Mouse (Mus musculus): ENCODE results near the gene Epo. TPM values are rescaled to one million over a fixed set of nuclear protein-coding genes. Genes with fewer than 3 reads are reported as not detected.

Epo gene
- polyA plus RNA-seq, 1 experiment from 2014 or later: not detected

DNA sequence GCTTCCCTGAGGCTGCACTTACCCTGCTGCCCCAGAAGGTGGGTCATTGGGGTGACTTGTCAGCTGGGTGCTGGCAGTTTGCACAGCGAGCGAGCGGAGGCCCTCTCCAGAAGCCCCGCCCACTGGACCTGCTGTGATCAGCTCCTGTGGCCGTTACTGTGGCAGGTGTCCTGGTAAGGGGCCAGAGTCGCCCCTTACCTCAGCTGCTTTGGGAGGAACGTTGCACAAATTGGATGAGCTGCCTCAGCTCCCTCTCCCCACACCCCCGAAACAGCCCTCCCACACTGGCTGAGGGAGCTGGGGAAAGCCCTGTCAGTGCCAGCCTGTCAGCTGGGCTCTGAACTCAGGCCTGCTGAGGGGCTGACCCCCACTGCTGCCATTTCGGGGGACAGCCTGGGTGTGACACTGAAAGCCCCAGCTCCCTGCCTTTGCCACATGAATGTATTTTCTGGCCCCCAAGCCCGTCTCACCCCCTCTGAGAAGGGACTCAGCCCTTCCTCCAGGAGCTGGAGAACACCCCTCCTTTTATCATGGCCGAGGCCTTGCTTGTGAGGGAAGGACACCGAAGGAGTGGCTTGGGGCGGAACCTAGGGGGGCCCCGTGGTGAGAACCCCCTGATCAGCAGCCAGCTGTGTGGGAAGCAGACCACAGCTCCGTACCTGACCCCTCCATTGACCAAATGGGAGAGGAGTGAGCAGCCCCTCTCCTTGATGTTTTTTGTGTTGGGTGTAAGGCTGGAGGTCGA is 6.7 kb downstream of the Epo start:
- no peak for ATAC-seq (ENCODE audit: low FRiP score, low TSS enrichment)
- H3K36me3 ChIP-seq (ENCODE audit: control insufficient read depth, insufficient read depth, low read length): peaks cover 87% of the 10 kb centered on the region
- WGBS: 42% methylated on average over 16 of the region's 16 CpGs
- H3K4me2 ChIP-seq (replicated peaks; ENCODE audit: low read depth, low read length): no peak overlapping the region
- H3K4me1 ChIP-seq (ENCODE audit: control insufficient read depth, insufficient read depth, low read length): peaks cover 13% of the 10 kb centered on the region
- H3K27ac ChIP-seq (ENCODE audit: low read depth, low read length): no peak overlapping the region
- no peak overlapping the region for H3K9ac ChIP-seq (ENCODE audit: low read depth, low read length)
- no peaks in the 10 kb centered on the region for H3K27me3 ChIP-seq (ENCODE audit: control insufficient read depth, insufficient read depth, low read length)
- H3K4me3 ChIP-seq (ENCODE audit: low read length): no peak overlapping the region
- no peaks in the 10 kb centered on the region for H3K9me3 ChIP-seq (ENCODE audit: control insufficient read depth, low read length)

DNA sequence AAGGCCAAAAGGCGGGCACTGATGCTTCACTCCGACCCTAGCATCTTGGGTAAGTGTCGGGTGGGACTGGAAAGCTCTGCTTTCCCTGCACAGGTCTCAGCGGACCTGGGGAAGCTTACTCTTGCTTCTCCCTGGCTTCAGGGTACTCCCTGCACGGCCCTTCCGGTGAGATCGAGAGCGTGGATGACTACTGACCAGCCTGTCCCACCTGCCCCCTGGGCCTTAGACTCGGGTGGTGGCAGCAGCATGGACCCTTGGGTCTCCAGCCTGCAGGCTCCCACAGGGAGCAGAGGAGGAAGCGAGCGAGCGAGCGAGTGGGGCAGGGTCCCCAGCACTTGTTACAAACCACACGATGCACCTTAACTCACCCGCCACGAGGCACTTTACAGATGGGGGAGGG is 7.5 kb downstream of the Epo start:
- Histone ChIP-seq H3K4me2 (replicated peaks; ENCODE audit: low read depth, low read length) (no peak overlapping the region), H3K27me3 (ENCODE audit: control insufficient read depth, insufficient read depth, low read length) (no peaks in the 10 kb centered on the region), H3K4me3 (ENCODE audit: low read length) (no peak overlapping the region), H3K9me3 (ENCODE audit: control insufficient read depth, low read length) (no peaks in the 10 kb centered on the region), H3K4me1 (ENCODE audit: control insufficient read depth, insufficient read depth, low read length) (peaks cover 12% of the 10 kb centered on the region), H3K27ac (ENCODE audit: low read depth, low read length) (no peak overlapping the region), H3K36me3 (ENCODE audit: control insufficient read depth, insufficient read depth, low read length) (peaks cover 95% of the 10 kb centered on the region), H3K9ac (ENCODE audit: low read depth, low read length) (no peak overlapping the region)
- ATAC-seq (ENCODE audit: low FRiP score, low TSS enrichment): no peak
- WGBS: 78% methylated on average over 16 of the region's 16 CpGs

DNA sequence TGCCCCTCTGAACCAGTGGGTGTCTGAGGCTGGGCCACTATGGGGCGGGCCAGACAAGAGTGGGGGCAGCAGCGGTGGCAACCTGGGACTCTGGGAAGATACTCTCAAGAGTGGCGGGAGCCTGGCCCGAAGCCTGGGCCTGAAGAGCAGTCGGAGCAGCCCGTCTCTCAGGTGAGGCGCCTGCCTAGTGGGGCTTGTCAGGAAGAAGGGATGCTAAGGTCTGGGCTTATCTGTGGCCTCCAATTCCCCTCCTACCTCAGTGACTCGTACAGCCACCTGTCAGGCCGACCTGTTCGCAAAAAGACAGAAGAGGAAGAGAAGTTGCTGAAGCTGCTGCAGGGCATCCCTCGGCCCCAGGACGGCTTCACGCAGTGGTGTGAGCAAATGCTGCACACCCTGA is 8.4 kb downstream of the Epo start:
- ATAC-seq (ENCODE audit: low FRiP score, low TSS enrichment): no peak
- H3K36me3 ChIP-seq (ENCODE audit: control insufficient read depth, insufficient read depth, low read length): peaks cover 98% of the 10 kb centered on the region
- no peaks in the 10 kb centered on the region for H3K9me3 ChIP-seq (ENCODE audit: control insufficient read depth, low read length)
- H3K4me2 ChIP-seq (replicated peaks; ENCODE audit: low read depth, low read length): no peak overlapping the region
- H3K4me1 ChIP-seq (ENCODE audit: control insufficient read depth, insufficient read depth, low read length): peaks cover 4% of the 10 kb centered on the region; the same call in 1 of the 2 replicates
- H3K9ac ChIP-seq (ENCODE audit: low read depth, low read length): no peak overlapping the region
- no peak overlapping the region for H3K4me3 ChIP-seq (ENCODE audit: low read length)
- WGBS: 77% methylated on average over 13 of the region's 13 CpGs
- H3K27me3 ChIP-seq (ENCODE audit: control insufficient read depth, insufficient read depth, low read length): no peaks in the 10 kb centered on the region
- H3K27ac ChIP-seq (ENCODE audit: low read depth, low read length): no peak overlapping the region

GRCm38 (mm10) chr5:137524251-137524515 is 8.9 kb downstream of the Epo start:
- Histone ChIP-seq H3K36me3 (ENCODE audit: control insufficient read depth, insufficient read depth, low read length) (peaks cover 98% of the 10 kb centered on the region), H3K4me1 (ENCODE audit: control insufficient read depth, insufficient read depth, low read length) (no peaks in the 10 kb centered on the region), H3K27me3 (ENCODE audit: control insufficient read depth, insufficient read depth, low read length) (no peaks in the 10 kb centered on the region), H3K27ac (ENCODE audit: low read depth, low read length) (no peak overlapping the region), H3K4me2 (replicated peaks; ENCODE audit: low read depth, low read length) (no peak overlapping the region), H3K4me3 (ENCODE audit: low read length) (no peak overlapping the region), H3K9me3 (ENCODE audit: control insufficient read depth, low read length) (no peaks in the 10 kb centered on the region), H3K9ac (ENCODE audit: low read depth, low read length) (no peak overlapping the region)
- 93% methylated on average over 8 of the region's 8 CpGs for WGBS
- ATAC-seq (ENCODE audit: low FRiP score, low TSS enrichment): no peak

DNA sequence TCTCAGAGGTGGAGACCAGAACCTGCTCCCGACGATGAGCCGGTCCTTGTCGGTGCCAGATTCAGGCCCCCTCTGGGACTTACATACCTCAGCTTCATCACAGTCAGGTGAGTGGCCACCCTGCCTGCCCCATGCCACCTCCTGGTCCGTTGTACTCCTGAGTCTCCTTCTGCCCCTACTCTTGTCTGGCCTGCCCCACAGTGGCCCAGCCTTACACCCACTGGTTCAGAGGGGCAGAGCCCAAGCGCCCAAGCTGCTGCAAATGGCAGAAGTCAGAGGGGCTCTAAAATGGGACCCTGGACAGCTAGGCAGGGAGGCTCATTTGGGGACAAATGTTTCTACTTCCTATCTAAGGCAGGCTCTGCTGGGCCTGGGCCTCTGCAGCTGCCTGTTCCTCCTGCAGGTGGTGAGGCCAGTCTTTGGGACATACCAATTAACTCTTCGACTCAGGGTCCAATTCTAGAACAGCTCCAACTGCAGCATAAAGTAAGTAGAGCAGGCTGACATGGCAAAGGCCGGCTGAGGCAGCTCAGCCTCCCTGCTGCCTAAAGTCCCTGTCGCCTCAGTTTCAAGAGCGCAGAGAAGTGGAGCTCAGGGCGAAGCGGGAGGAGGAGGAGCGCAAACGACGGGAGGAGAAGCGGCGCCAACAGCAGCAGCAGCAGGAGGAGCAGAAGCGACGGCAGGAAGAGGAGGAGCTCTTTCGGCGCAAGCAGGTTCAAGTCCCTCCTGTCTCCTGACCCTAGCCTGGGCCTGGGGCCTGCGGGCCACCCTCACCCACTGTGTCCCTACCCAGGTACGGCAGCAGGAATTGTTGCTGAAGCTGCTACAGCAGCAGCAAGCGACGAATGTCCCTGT is 9.4 kb downstream of the Epo start:
- no peak for ATAC-seq (ENCODE audit: low FRiP score, low TSS enrichment)
- peaks cover 98% of the 10 kb centered on the region for H3K36me3 ChIP-seq (ENCODE audit: control insufficient read depth, insufficient read depth, low read length)
- H3K4me1 ChIP-seq (ENCODE audit: control insufficient read depth, insufficient read depth, low read length): no peaks in the 10 kb centered on the region
- WGBS: 85% methylated on average over 25 of the region's 25 CpGs
- no peak overlapping the region for H3K4me2 ChIP-seq (replicated peaks; ENCODE audit: low read depth, low read length)
- no peak overlapping the region for H3K27ac ChIP-seq (ENCODE audit: low read depth, low read length)
- H3K27me3 ChIP-seq (ENCODE audit: control insufficient read depth, insufficient read depth, low read length): no peaks in the 10 kb centered on the region
- H3K9me3 ChIP-seq (ENCODE audit: control insufficient read depth, low read length): no peaks in the 10 kb centered on the region
- no peak overlapping the region for H3K4me3 ChIP-seq (ENCODE audit: low read length)
- H3K9ac ChIP-seq (ENCODE audit: low read depth, low read length): no peak overlapping the region

- ATAC-seq (ENCODE audit: low FRiP score, low TSS enrichment): no peak
- H3K9me3 ChIP-seq (ENCODE audit: control insufficient read depth, low read length): no peaks in the 10 kb centered on the region
- H3K4me2 ChIP-seq (replicated peaks; ENCODE audit: low read depth, low read length): no peak overlapping the region
- H3K36me3 ChIP-seq (ENCODE audit: control insufficient read depth, insufficient read depth, low read length): peaks cover 96% of the 10 kb centered on the region
- no peak overlapping the region for H3K27ac ChIP-seq (ENCODE audit: low read depth, low read length)
- H3K9ac ChIP-seq (ENCODE audit: low read depth, low read length): no peak overlapping the region
- no peaks in the 10 kb centered on the region for H3K27me3 ChIP-seq (ENCODE audit: control insufficient read depth, insufficient read depth, low read length)
- 75% methylated on average over 11 of the region's 11 CpGs for WGBS
- no peak overlapping the region for H3K4me3 ChIP-seq (ENCODE audit: low read length)
- H3K4me1 ChIP-seq (ENCODE audit: control insufficient read depth, insufficient read depth, low read length): no peaks in the 10 kb centered on the region
Measured at GRCm38 (mm10) chr5:137522711-137523110, 10.3 kb downstream of the Epo start.

GRCm38 (mm10) chr5:137521861-137522260 is 11.2 kb downstream of the Epo start:
- H3K36me3 ChIP-seq (ENCODE audit: control insufficient read depth, insufficient read depth, low read length): peaks cover 88% of the 10 kb centered on the region
- no peak overlapping the region for H3K4me3 ChIP-seq (ENCODE audit: low read length)
- no peaks in the 10 kb centered on the region for H3K27me3 ChIP-seq (ENCODE audit: control insufficient read depth, insufficient read depth, low read length)
- ATAC-seq (ENCODE audit: low FRiP score, low TSS enrichment): no peak
- no peak overlapping the region for H3K4me2 ChIP-seq (replicated peaks; ENCODE audit: low read depth, low read length)
- H3K27ac ChIP-seq (ENCODE audit: low read depth, low read length): no peak overlapping the region
- H3K4me1 ChIP-seq (ENCODE audit: control insufficient read depth, insufficient read depth, low read length): no peaks in the 10 kb centered on the region
- 84% methylated on average over 9 of the region's 9 CpGs for WGBS
- H3K9ac ChIP-seq (ENCODE audit: low read depth, low read length): no peak overlapping the region
- no peaks in the 10 kb centered on the region for H3K9me3 ChIP-seq (ENCODE audit: control insufficient read depth, low read length)

GRCm38 (mm10) chr5:137519691-137520550 is 13.1 kb downstream of the Epo start:
- Histone ChIP-seq H3K27me3 (ENCODE audit: control insufficient read depth, insufficient read depth, low read length) (no peaks in the 10 kb centered on the region), H3K4me1 (ENCODE audit: control insufficient read depth, insufficient read depth, low read length) (no peaks in the 10 kb centered on the region), H3K9ac (ENCODE audit: low read depth, low read length) (no peak overlapping the region), H3K4me2 (replicated peaks; ENCODE audit: low read depth, low read length) (no peak overlapping the region), H3K27ac (ENCODE audit: low read depth, low read length) (no peak overlapping the region), H3K4me3 (ENCODE audit: low read length) (no peak overlapping the region), H3K36me3 (ENCODE audit: control insufficient read depth, insufficient read depth, low read length) (peaks cover 69% of the 10 kb centered on the region), H3K9me3 (ENCODE audit: control insufficient read depth, low read length) (no peaks in the 10 kb centered on the region)
- ATAC-seq (ENCODE audit: low FRiP score, low TSS enrichment): no peak
- WGBS: 92% methylated on average over 27 of the region's 27 CpGs
